In genomic region chr3:79285097-79285675, GRCm38 (mm10) we compare ENCODE assay signal across 9 mouse cellular contexts. TPM values are rescaled to one million over a fixed set of nuclear protein-coding genes. Genes with fewer than 3 reads are reported as not detected.
A peak's percentile ranks its signal among the peaks of the same experiment; 100 is the strongest.
DNase-seq lines count a peak whose midpoint lies in the region; ATAC-seq and TF ChIP-seq lines count a peak whose summit lies in the region.
"Had no signal": no experiment of that assay in that cellular context is flagged by ENCODE, and none has a peak within 500 bp of the region (broad histone marks: within the 10 kb centered on the region; RNA-seq: fewer than 3 reads in every experiment).

No protein-coding gene starts in this region.

- TF ChIP-seq CTCF in C2C12 (IDR thresholded peaks at IDR 0.05; ENCODE audit: control insufficient read depth, insufficient read depth, insufficient read length), result no peak

- peak; percentile 23 to 51 for DNase-seq in heart, adult 18-20 months
- DNase-seq in heart, adult 9 months (ENCODE audit: low spot score in 2 of 2), result no peak
- DNase-seq in forebrain, embryonic 10.5 days (ENCODE audit: extremely low spot score, low spot score), result no peak
- DNase-seq in layer of hippocampus, adult 9-11 months, result peak; percentile 46
- DNase-seq in B cell, adult 2 months, result no peak
- no peak for DNase-seq in adrenal gland, postnatal 4 days (ENCODE audit: low spot score in 2 of 2)

- peak overlapping the region; percentile 92 for H3K4me2 ChIP-seq in neural tube, embryonic 13.5 days

- peaks cover 63% of the 10 kb centered on the region for H3K79me2 ChIP-seq in C2C12 (ENCODE audit: control insufficient read depth, insufficient read depth)

- no peak for ATAC-seq in neural tube, embryonic 13.5 days (ENCODE audit: low read depth)

- H3K27ac ChIP-seq in forebrain, embryonic 10.5 days, result no peak overlapping the region
- no peak overlapping the region for H3K27ac ChIP-seq in neural tube, embryonic 13.5 days (replicated peaks)

- H3K4me3 ChIP-seq in C2C12 (ENCODE audit: insufficient read depth, poor library complexity, severe bottlenecking), result peak overlapping the region; percentile 71
- peak overlapping the region; percentile 94 for H3K4me3 ChIP-seq in forebrain, embryonic 10.5 days
- peak overlapping the region; percentile 92 for H3K4me3 ChIP-seq in neural tube, embryonic 13.5 days

- no peaks in the 10 kb centered on the region for H3K36me3 ChIP-seq in C2C12 (ENCODE audit: control insufficient read depth, insufficient read depth)
- H3K36me3 ChIP-seq in forebrain, embryonic 10.5 days (replicated peaks), result no peaks in the 10 kb centered on the region
- H3K36me3 ChIP-seq in neural tube, embryonic 13.5 days, result no peaks in the 10 kb centered on the region

- no peaks in the 10 kb centered on the region for H3K27me3 ChIP-seq in C2C12 (ENCODE audit: control insufficient read depth, insufficient read depth, insufficient read length)
- H3K27me3 ChIP-seq in forebrain, embryonic 10.5 days (ENCODE audit: poor library complexity, severe bottlenecking), result peaks cover 25% of the 10 kb centered on the region
- H3K27me3 ChIP-seq in neural tube, embryonic 13.5 days, result peaks cover 14% of the 10 kb centered on the region; the same call in 1 of the 2 replicates

- H3K9ac ChIP-seq in neural tube, embryonic 13.5 days, result peak overlapping the region; percentile 96

- H3K9me3 ChIP-seq in forebrain, embryonic 10.5 days, result no peaks in the 10 kb centered on the region
- no peaks in the 10 kb centered on the region for H3K9me3 ChIP-seq in neural tube, embryonic 13.5 days

- peaks cover 48% of the 10 kb centered on the region for H3K4me1 ChIP-seq in forebrain, embryonic 10.5 days
- peaks cover 47% of the 10 kb centered on the region for H3K4me1 ChIP-seq in neural tube, embryonic 13.5 days (replicated peaks)

- no peak overlapping the region for H3ac ChIP-seq in C2C12 (ENCODE audit: control insufficient read depth, insufficient read length, low read depth)

- 77% methylated on average over 13 of the region's 13 CpGs for WGBS in forebrain, embryonic 10.5 days
- 47% methylated on average over 13 of the region's 13 CpGs for WGBS in neural tube, embryonic 13.5 days

- peaks cover 53% of the 10 kb centered on the region for H3K79me3 ChIP-seq in C2C12 (ENCODE audit: low read depth)

TF ChIP-seq in C2C12, 6 proteins besides CTCF, POLR2A, EP300 and RAD21:
- TF ChIP-seq USF1 (IDR thresholded peaks at IDR 0.05; ENCODE audit: low read depth), result no peak
- TF ChIP-seq CEBPB (IDR thresholded peaks at IDR 0.05; ENCODE audit: low read depth), result no peak
- no peak for TF ChIP-seq MAX (IDR thresholded peaks at IDR 0.05)
- no peak for TF ChIP-seq MYOG (IDR thresholded peaks at IDR 0.05; ENCODE audit: control insufficient read depth, extremely low read depth, insufficient read length)
- TF ChIP-seq FOSL1 (IDR thresholded peaks at IDR 0.05; ENCODE audit: insufficient read depth, low read length, poor library complexity, severe bottlenecking), result no peak
- TF ChIP-seq MYOD1 (IDR thresholded peaks at IDR 0.05; ENCODE audit: control insufficient read depth, insufficient read length, low read depth), result no peak
TF ChIP-seq in C2C12: peak in this region for 0.

RNA-seq across cellular contexts. Expression of gene Rapgef2, which starts 1.1 kb away (rescaled TPM):
- total RNA-seq in heart, adult 18-20 months (2021), result 10 to 100 TPM; 34.3 to 34.5 TPM
- 5.6 TPM for polyA plus RNA-seq in C2C12 (2012; fragmentation: generic; extraction: Trizol)
- 4.4 and 5.2 TPM in 2 replicates for polyA plus RNA-seq in forebrain, embryonic 10.5 days (2016; fragmentation: Nextera tagmentation; extraction: Ambion mirVana)
- 6.9 and 9.0 TPM in 2 replicates for polyA plus RNA-seq in neural tube, embryonic 13.5 days (2015; fragmentation: Nextera tagmentation; extraction: Ambion mirVana)
- total RNA-seq in adrenal gland, postnatal 4 days (2021), result 10 to 100 TPM; 33.2 to 35.3 TPM

RNA-seq across cellular contexts. Expression of gene Gm17359, which starts 51.3 kb away (rescaled TPM):
- not detected for total RNA-seq in heart, adult 18-20 months (2021)
- polyA plus RNA-seq in C2C12 (2012; fragmentation: generic; extraction: Trizol), result not detected
- polyA plus RNA-seq in forebrain, embryonic 10.5 days (2016; fragmentation: Nextera tagmentation; extraction: Ambion mirVana), result not detected in 2 replicates
- not detected in 2 replicates for polyA plus RNA-seq in neural tube, embryonic 13.5 days (2015; fragmentation: Nextera tagmentation; extraction: Ambion mirVana)
- not detected for total RNA-seq in adrenal gland, postnatal 4 days (2021)
- total RNA-seq: common myeloid progenitor, adult 5-6 weeks had no signal

Comparison
In these comparisons a context has a peak if more than half of its experiments do, and no peak if none do; other contexts are left out.
1. DNase-seq: peak in heart, adult 18-20 months (2 of 2) and layer of hippocampus, adult 9-11 months (single experiment); none in heart, adult 9 months (0 of 2), forebrain, embryonic 10.5 days (single experiment), B cell, adult 2 months (0 of 2) and adrenal gland, postnatal 4 days (0 of 2).
2. Peak in every context shown above with its lines, with median percentiles within 50 percentile points of each other: H3K4me3 ChIP-seq.